In genomic region chr11:78889156-78889555, GRCm38 (mm10) we compare ENCODE assay signal across 1 mouse cellular context.
TF ChIP-seq lines count a peak whose summit lies in the region.

No protein-coding gene starts in this region.

TF ChIP-seq in CH12.LX, 34 proteins besides CTCF, POLR2A, EP300 and RAD21 (continued from another document):
- TF ChIP-seq MAZ (IDR thresholded peaks at IDR 0.05; ENCODE audit: low read depth, low read length), result no peak
- peak; percentile 26; the same call in 1 of the 2 replicates for TF ChIP-seq ETS1 (conservative IDR thresholded peaks at IDR 0.05; ENCODE audit: low read depth, low read length)
- no peak for TF ChIP-seq MAFK (IDR thresholded peaks at IDR 0.05; ENCODE audit: insufficient replicate concordance, low read length)
- no peak for TF ChIP-seq USF2 (conservative IDR thresholded peaks at IDR 0.05; ENCODE audit: low read depth, low read length)
- no peak for TF ChIP-seq SMC3 (IDR thresholded peaks at IDR 0.05; ENCODE audit: low read depth, low read length)
